Mouse (Mus musculus) midbrain, embryonic 16.5 days (tissue): Measurements from ENCODE around the gene Zdbf2. TPM values are rescaled to one million over a fixed set of nuclear protein-coding genes. Genes with fewer than 3 reads are reported as not detected.
"Not testable (repeated sequence)": the region's sequence is repeated elsewhere in the genome, so short reads cannot be mapped to it uniquely, and the experiment has no call there.

ENCODE experiments used
- ATAC-seq: fragments of 200-750 bp; cut with Nextera tagmentation; 2 replicates; pipeline ENCODE4 v1.8.0; 2017; ENCODE audit warnings: moderate TSS enrichment
- H3K27ac ChIP-seq: fragments of 300-500 bp; sonication (generic); 2 replicates; pipeline ENCODE4 v1.5.1; 2014; ENCODE audit warnings: mild to moderate bottlenecking, low read length, mixed read lengths
- H3K27me3 ChIP-seq: fragments of 300-500 bp; sonication (generic); 2 replicates; pipeline ENCODE4 v1.6.1; 2014; ENCODE audit warnings: low read depth, low read length, mixed read lengths; ENCODE audit not compliant: control insufficient read depth, insufficient read depth
- H3K36me3 ChIP-seq: fragments of 300-500 bp; sonication (generic); 2 replicates; pipeline ENCODE4 v1.6.1; 2014; ENCODE audit warnings: mild to moderate bottlenecking, low read length, moderate library complexity, mixed read lengths; ENCODE audit not compliant: control insufficient read depth, insufficient read depth
- H3K4me1 ChIP-seq: fragments of 300-500 bp; sonication (generic); 2 replicates; pipeline ENCODE4 v1.6.1; 2014; ENCODE audit warnings: mild to moderate bottlenecking, low read length, mixed read lengths; ENCODE audit not compliant: control insufficient read depth, insufficient read depth
- H3K4me2 ChIP-seq: fragments of 300-500 bp; sonication (generic); 2 replicates; pipeline ENCODE4 v1.6.1; 2014; ENCODE audit warnings: mild to moderate bottlenecking, low read length, mixed read lengths
- H3K4me3 ChIP-seq: fragments of 300-500 bp; sonication (generic); 2 replicates; pipeline ENCODE4 v1.5.1; 2014; ENCODE audit warnings: low read depth, mild to moderate bottlenecking, low read length, moderate library complexity, mixed read lengths
- H3K9ac ChIP-seq: fragments of 300-500 bp; sonication (generic); 2 replicates; pipeline ENCODE4 v1.6.1; 2014; ENCODE audit warnings: low read depth, low read length, mixed read lengths
- H3K9me3 ChIP-seq: fragments of 300-500 bp; sonication (generic); replicated peaks from 2 replicates; pipeline ENCODE4 v1.6.1; 2014; ENCODE audit warnings: mild to moderate bottlenecking, low read length, mixed read lengths; ENCODE audit not compliant: control insufficient read depth, poor library complexity, severe bottlenecking
- WGBS: fragments of 180-500 bp; shearing (Covaris S2); extraction: QIAGEN DNeasy Blood & Tissue Kit; methylation state at CpG from one replicate; pipeline ENCODE4 v1.1.7; 2014; 5-methylcytosine and 5-hydroxymethylcytosine counted together
- microRNA-seq: library from miRNA; unstranded; fragments of <30 nt; microRNA quantifications from one replicate; pipeline ENCODE4, GENCODE M21; 2017
- polyA plus RNA-seq: library from polyadenylated mRNA; unstranded; fragments of >200 nt; fragmentation: Nextera tagmentation; extraction: Ambion mirVana; gene quantifications from 2 replicates; pipeline ENCODE4 v1.2.1, GENCODE M21; 2015

The Zdbf2 gene
- polyA plus RNA-seq, 1 experiment from 2014 or later, result 35.4 TPM

DNA sequence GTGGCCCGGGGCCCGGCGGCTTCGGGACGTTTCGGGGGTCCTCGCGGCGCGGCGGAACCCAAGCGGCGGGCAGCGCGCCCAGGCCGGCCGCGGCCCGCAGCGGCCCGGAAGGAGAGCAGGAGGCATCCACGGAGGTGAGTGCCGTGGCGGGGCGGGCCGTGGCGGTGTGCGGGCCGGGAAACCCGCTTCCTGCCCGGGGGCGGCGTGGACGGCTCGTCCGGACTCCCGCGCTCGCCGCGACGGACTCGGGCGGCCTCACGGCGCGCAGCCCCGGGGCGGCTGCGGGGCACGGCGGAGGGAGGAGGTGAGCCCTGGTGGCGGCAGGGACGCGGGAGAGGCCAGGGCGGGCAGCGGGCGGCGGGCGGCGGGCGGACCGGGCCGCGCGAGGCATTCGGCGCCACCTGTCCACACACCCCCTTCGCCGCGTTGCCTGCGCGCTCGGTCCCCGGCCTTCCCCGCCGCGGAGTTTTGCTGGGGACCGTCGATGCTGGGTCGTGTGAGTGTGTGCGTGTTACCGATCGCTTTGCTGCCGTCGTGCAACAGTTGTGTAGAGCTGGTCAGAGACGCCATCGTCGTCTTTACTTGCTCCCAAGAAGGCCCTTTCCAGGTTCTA lies 380 bp downstream of the Zdbf2 start:
- H3K27ac ChIP-seq, result peak overlapping the region; percentile 77
- peak; percentile 72 for ATAC-seq
- H3K4me2 ChIP-seq, result peak overlapping the region; percentile 51
- no peaks in the 10 kb centered on the region; the same call in 1 of the 2 replicates for H3K4me1 ChIP-seq
- under 1% methylated on average over 72 of the region's 89 CpGs for WGBS
- H3K9ac ChIP-seq, result peak overlapping the region; percentile 73
- no peaks in the 10 kb centered on the region for H3K36me3 ChIP-seq
- H3K4me3 ChIP-seq, result peak overlapping the region; percentile 57
- H3K27me3 ChIP-seq, result peaks cover 25% of the 10 kb centered on the region
- H3K9me3 ChIP-seq, result no peaks in the 10 kb centered on the region

DNA sequence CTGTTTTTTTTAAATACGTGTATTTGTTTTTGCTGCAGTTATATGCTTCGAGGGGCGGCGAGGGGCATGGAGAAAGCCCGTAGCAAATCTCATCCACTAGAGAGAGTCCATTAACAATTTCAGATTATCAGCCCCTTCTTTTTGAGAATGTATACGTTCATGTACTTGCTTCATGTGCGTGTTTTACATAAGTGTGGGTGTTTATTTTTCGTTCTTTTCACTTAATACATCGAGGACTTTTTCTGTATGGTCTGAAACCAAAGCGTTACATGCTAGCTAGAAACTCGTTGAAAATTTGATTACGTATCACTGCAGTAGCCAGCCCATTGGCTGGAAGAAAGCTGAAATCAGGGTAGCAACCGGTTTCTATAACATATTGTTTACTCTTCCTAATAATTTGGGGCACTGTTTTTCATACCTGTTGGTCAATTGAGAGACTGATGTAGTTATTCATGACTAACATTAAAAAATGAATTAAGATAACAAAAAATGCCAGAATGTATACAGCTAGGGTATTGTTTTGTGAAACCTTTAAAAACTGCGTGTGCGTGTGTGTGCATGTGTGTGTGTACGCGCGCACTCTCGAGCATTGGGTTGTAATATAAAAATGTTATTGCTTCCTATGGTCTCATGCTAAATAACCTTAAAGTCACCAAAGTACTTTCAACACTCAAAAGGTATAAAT lies 1.1 kb downstream of the Zdbf2 start:
- no peaks in the 10 kb centered on the region for H3K36me3 ChIP-seq
- H3K27ac ChIP-seq, result no peak overlapping the region; the same call in 1 of the 2 replicates
- H3K4me1 ChIP-seq, result no peaks in the 10 kb centered on the region; the same call in 1 of the 2 replicates
- H3K9me3 ChIP-seq, result no peaks in the 10 kb centered on the region
- 8% methylated on average over 19 of the region's 19 CpGs for WGBS
- H3K27me3 ChIP-seq, result peaks cover 18% of the 10 kb centered on the region
- H3K4me3 ChIP-seq, result peak overlapping the region; percentile 57
- no peak for ATAC-seq
- H3K9ac ChIP-seq, result peak overlapping the region; percentile 73
- peak overlapping the region; percentile 51 for H3K4me2 ChIP-seq

DNA sequence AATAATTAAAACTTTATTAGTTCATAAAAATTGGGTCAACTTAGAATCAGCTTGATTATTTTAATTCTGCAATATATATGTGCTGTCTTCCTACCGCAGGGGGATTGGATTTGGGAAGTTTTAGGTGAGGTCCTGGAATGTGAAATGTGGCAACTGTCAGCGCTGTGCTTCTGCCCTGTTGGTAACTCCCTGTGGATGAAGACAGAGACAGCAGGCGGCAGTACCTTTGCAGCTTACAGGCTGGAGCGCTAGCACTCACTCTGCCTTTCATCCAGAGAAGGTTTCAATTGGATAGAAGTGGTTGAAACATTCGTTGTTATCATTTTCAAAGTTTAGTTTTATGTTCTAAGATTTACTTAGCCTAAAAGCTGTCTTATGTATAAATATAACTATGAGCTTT lies 5.0 kb downstream of the Zdbf2 start:
- WGBS, result 24% methylated on average over 5 of the region's 5 CpGs
- Histone ChIP-seq H3K4me3 (no peak overlapping the region), H3K27me3 (peaks cover 3% of the 10 kb centered on the region), H3K9ac (no peak overlapping the region), H3K4me1 (no peaks in the 10 kb centered on the region; the same call in 1 of the 2 replicates), H3K4me2 (no peak overlapping the region), H3K36me3 (no peaks in the 10 kb centered on the region), H3K27ac (no peak overlapping the region), H3K9me3 (no peaks in the 10 kb centered on the region)
- no peak for ATAC-seq

DNA sequence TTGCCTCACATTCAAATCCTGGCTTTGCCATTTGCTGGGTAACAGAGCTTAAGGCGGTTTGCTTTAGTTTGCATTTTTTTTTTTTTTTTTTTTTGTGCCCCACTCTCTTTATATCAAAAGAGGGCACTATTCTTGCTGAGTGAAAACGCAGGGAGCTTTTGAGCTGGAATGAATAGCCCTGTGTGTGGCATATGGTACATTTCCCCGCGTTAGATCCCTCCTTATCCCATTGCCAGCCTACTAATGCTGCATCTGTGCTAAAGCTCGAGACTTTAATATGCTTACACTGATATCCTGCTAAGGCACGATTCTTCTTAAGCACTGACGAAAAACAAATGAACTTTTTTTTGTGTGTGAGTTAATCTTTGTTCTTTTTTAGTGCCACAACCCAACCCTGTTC lies 20.9 kb downstream of the Zdbf2 start:
- Histone ChIP-seq H3K27me3 (no peaks in the 10 kb centered on the region), H3K9ac (no peak overlapping the region), H3K36me3 (no peaks in the 10 kb centered on the region), H3K9me3 (no peaks in the 10 kb centered on the region), H3K4me2 (no peak overlapping the region), H3K4me3 (no peak overlapping the region), H3K4me1 (no peaks in the 10 kb centered on the region), H3K27ac (no peak overlapping the region)
- ATAC-seq, result no peak
- 10% methylated on average over 7 of the region's 7 CpGs for WGBS

DNA sequence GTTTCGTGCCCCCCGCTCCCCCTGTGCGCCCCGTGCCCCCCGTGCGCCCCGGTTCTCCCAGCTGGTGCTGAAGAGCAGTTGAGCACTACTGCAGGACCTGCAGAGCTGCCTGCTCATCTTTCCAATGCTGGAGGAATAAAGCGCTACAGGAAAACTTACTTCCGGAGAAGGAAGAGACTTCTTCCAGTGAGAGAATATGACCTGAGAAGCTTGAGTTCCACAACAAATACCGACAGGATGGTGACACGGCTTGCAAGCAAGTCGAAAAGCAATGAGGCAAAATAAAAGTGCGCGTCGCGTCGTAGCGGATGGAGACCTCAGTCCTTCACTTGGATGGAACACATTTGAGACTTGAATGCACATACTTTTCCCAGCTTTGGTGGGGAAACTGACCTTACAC lies 36.6 kb downstream of the Zdbf2 start:
- Histone ChIP-seq H3K27ac (no peak overlapping the region), H3K36me3 (0 out of 2 replicates have a peak, but pooled peaks cover 2% of the 10 kb centered on the region), H3K27me3 (no peaks in the 10 kb centered on the region), H3K4me1 (no peaks in the 10 kb centered on the region), H3K9ac (no peak overlapping the region), H3K4me2 (peak overlapping the region; percentile 50), H3K4me3 (peak overlapping the region; percentile 21), H3K9me3 (no peaks in the 10 kb centered on the region)
- WGBS, result 43% methylated on average over 18 of the region's 18 CpGs
- no peak for ATAC-seq

DNA sequence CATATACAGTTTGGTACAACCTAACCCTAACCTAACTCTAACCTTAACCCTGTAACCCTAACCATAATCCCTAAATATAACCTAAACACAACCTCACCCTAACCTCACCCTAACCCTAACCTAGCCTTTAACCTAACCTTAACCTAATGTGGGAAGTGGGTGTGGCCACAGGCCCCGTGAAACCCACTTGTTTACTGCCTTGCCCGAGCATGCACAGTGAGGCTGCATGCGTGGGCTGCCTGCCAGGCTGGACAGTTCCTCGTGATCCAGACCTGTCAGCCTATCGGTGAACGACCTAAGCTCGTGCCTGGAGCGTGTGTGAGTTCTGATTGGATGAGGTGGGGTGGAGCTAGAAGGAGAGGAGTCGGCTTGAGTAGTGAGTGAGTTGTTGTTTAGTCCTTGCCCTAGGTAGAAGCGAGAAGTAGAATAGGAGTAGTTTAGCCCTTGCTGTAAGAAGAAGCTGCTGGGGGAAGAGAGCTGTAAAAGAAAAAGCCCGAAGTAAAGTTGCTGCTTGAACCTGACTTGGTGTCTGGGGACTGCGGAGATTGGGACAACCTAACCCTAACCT lies 50.6 kb downstream of the Zdbf2 start:
- not testable (repeated sequence) for H3K27ac ChIP-seq, H3K9me3 ChIP-seq, H3K36me3 ChIP-seq, H3K4me2 ChIP-seq, ATAC-seq, H3K4me3 ChIP-seq, H3K27me3 ChIP-seq, H3K4me1 ChIP-seq, H3K9ac ChIP-seq
- 65% methylated on average over 12 of the region's 12 CpGs for WGBS

Small RNA genes lying within 50 kb of the gene (microRNA-seq; reads per million reads assigned to microRNA genes)
- 1.4 reads per million for gene Gm24513

Other genes starting within 250 kb of the Zdbf2 start
- 8.9 and 9.6 TPM in 2 replicates for gene Ino80d, start 158.6 kb upstream of the Zdbf2 start, polyA plus RNA-seq
- 433 and 447 TPM in 2 replicates for gene Eef1b2, start 96.4 kb upstream of the Zdbf2 start, polyA plus RNA-seq
- gene Ndufs1, start 96.4 kb upstream of the Zdbf2 start, polyA plus RNA-seq, result 137 and 143 TPM in 2 replicates
- 0.88 and 1.1 TPM in 2 replicates for gene Gpr1, start 58.7 kb upstream of the Zdbf2 start, polyA plus RNA-seq
- 13.7 and 14.7 TPM in 2 replicates for gene Adam23, start 172.6 kb downstream of the Zdbf2 start, polyA plus RNA-seq